Mouse (Mus musculus) CH12.LX (cell line): Measurements from ENCODE around the gene Atp13a3. TPM values are rescaled to one million over a fixed set of nuclear protein-coding genes. Genes with fewer than 3 reads are reported as not detected.
A peak's percentile ranks its signal among the peaks of the same experiment; 100 is the strongest.

Experiments used
- DNase-seq: peaks from one replicate; pipeline ENCODE4 v3.0.0-alpha.2; 2013; ENCODE audit errors: extremely low read depth
- H3K27ac ChIP-seq: 2 replicates; pipeline ENCODE4 v1.5.1; 2012; ENCODE audit warnings: low read depth, mild to moderate bottlenecking, control low read depth, moderate library complexity; ENCODE audit not compliant: insufficient read depth
- H3K27me3 ChIP-seq: replicated peaks from 2 replicates; pipeline ENCODE3; 2012; ENCODE audit warnings: inconsistent platforms
- H3K36me3 ChIP-seq, 2 experiments: replicated peaks in 1 of 2; 2 replicates each; pipeline versions ENCODE3 to v1.6.1; 2012; ENCODE audit warnings: inconsistent platforms in 1 of 2, low read length in 1 of 2, mild to moderate bottlenecking in 1 of 2, mixed read lengths in 1 of 2, moderate library complexity in 1 of 2; ENCODE audit not compliant: control insufficient read depth in 1 of 2, insufficient read depth in 1 of 2
- H3K4me1 ChIP-seq, 2 experiments: 2 replicates each; pipeline ENCODE4 v1.6.1; 2012; ENCODE audit warnings: inconsistent platforms in 1 of 2, moderate library complexity in 1 of 2; ENCODE audit not compliant: insufficient read depth in 2 of 2, control insufficient read depth in 1 of 2
- H3K4me2 ChIP-seq: 2 replicates; pipeline ENCODE4 v1.6.1; 2012; ENCODE audit warnings: low read depth, mild to moderate bottlenecking, control low read depth; ENCODE audit not compliant: poor library complexity, insufficient read depth, severe bottlenecking
- H3K4me3 ChIP-seq, 3 experiments: fragments of 150-350 bp in 1 of 3; sonication (generic) in 1 of 3; replicated peaks in 1 of 3; 2 replicates each; pipeline versions ENCODE3 to v1.5.1; 2011 to 2012; ENCODE audit warnings: low read depth in 2 of 3, low read length in 2 of 3, mild to moderate bottlenecking in 2 of 3, moderate library complexity in 2 of 3, control low read depth in 1 of 3, improper control_type of control experiment in 1 of 3, inconsistent platforms in 1 of 3, mixed read lengths in 1 of 3; ENCODE audit not compliant: poor library complexity in 1 of 3
- H3K79me2 ChIP-seq: replicated peaks from 2 replicates; pipeline ENCODE4 v1.6.1; 2012; ENCODE audit warnings: mild to moderate bottlenecking, moderate library complexity; ENCODE audit not compliant: control insufficient read depth, poor library complexity, insufficient read depth, severe bottlenecking; ENCODE audit errors: extremely low read depth
- H3K9ac ChIP-seq: 2 replicates; pipeline ENCODE4 v1.6.1; 2012; ENCODE audit warnings: low read depth, mild to moderate bottlenecking, control low read depth, moderate library complexity; ENCODE audit not compliant: insufficient read depth
- H3K9me3 ChIP-seq: replicated peaks from 2 replicates; pipeline ENCODE3; 2012; ENCODE audit warnings: low read length, inconsistent platforms, mixed read lengths
- BHLHE40 ChIP-seq: IDR thresholded peaks from 2 replicates; pipeline ENCODE4 v1.6.1; 2011; ENCODE audit warnings: mild to moderate bottlenecking, low read depth, low read length, improper control_type of control experiment
- CHD2 ChIP-seq: IDR thresholded peaks from 2 replicates; pipeline ENCODE4 v1.6.1; 2011; ENCODE audit warnings: low read length, improper control_type of control experiment
- ELF1 ChIP-seq: IDR thresholded peaks from 2 replicates; pipeline ENCODE4 v1.6.1; 2014; ENCODE audit warnings: low read depth, mild to moderate bottlenecking, inconsistent platforms, low read length, improper control_type of control experiment
- EP300 ChIP-seq: IDR thresholded peaks from 2 replicates; pipeline ENCODE4 v1.6.1; 2011; ENCODE audit warnings: low read length, improper control_type of control experiment
- IRF4 ChIP-seq: IDR thresholded peaks from 2 replicates; pipeline ENCODE4 v1.6.1; 2014; ENCODE audit warnings: low read depth, mild to moderate bottlenecking, inconsistent platforms, low read length, improper control_type of control experiment
- JUN ChIP-seq: IDR thresholded peaks from 2 replicates; pipeline ENCODE4 v1.6.1; 2011; ENCODE audit warnings: low read depth, mild to moderate bottlenecking, low read length, improper control_type of control experiment, moderate library complexity; ENCODE audit not compliant: insufficient read depth
- MAX ChIP-seq: IDR thresholded peaks from 2 replicates; pipeline ENCODE4 v1.6.1; 2011; ENCODE audit warnings: low read length, improper control_type of control experiment
- NRF1 ChIP-seq: IDR thresholded peaks from 2 replicates; pipeline ENCODE4 v1.6.1; 2014; ENCODE audit warnings: low read depth, mild to moderate bottlenecking, inconsistent platforms, low read length, improper control_type of control experiment, moderate library complexity
- POLR2AphosphoS2 ChIP-seq: IDR thresholded peaks from 2 replicates; pipeline ENCODE4 v1.6.1; 2011; ENCODE audit warnings: low read depth, low read length, improper control_type of control experiment
- RAD21 ChIP-seq: IDR thresholded peaks from 2 replicates; pipeline ENCODE4 v1.6.1; 2011; ENCODE audit warnings: low read depth, mild to moderate bottlenecking, low read length, improper control_type of control experiment, moderate library complexity
- SIN3A ChIP-seq: IDR thresholded peaks from 2 replicates; pipeline ENCODE4 v1.6.1; 2012; ENCODE audit warnings: low read length, improper control_type of control experiment, inconsistent platforms
- SMC3 ChIP-seq: IDR thresholded peaks from 2 replicates; pipeline ENCODE4 v1.6.1; 2011; ENCODE audit warnings: low read depth, low read length, improper control_type of control experiment
- TCF12 ChIP-seq: IDR thresholded peaks from 2 replicates; pipeline ENCODE4 v1.6.1; 2014; ENCODE audit warnings: low read depth, mild to moderate bottlenecking, inconsistent platforms, low read length, improper control_type of control experiment
- USF1 ChIP-seq: IDR thresholded peaks from 2 replicates; pipeline ENCODE4 v1.6.1; 2014; ENCODE audit warnings: low read depth, mild to moderate bottlenecking, inconsistent platforms, low read length, improper control_type of control experiment
- USF2 ChIP-seq: conservative IDR thresholded peaks from 2 replicates; pipeline ENCODE4 v1.6.1; 2011; ENCODE audit warnings: low read depth, low read length, improper control_type of control experiment
- dilution Hi-C: fragments of 300-500 bp; cut with MboI; formaldehyde crosslinking; loops from 2 replicates; pipeline ENCODE4 v1.14.3; 2020; ENCODE audit warnings: low sequenced_read_pairs; ENCODE audit not compliant: extremely low pct_unique_long_range_greater_than_20kb, extremely low pct_ligation_motif_present
- in situ Hi-C: fragments of 300-500 bp; cut with MboI; formaldehyde crosslinking; loops from 3 replicates; pipeline ENCODE4 v1.14.3; 2019; ENCODE audit warnings: low sequenced_read_pairs, low pct_ligation_motif_present, low pct_unique_long_range_greater_than_20kb, mixed read lengths
- polyA plus RNA-seq: library from polyadenylated mRNA; unstranded; fragments of >175 nt; gene quantifications from 2 replicates; pipeline ENCODE4 v1.2.1, GENCODE M21; 2012; ENCODE audit warnings: low read depth; ENCODE audit not compliant: insufficient read length
- total RNA-seq, 2 experiments: library from RNA; depleted of rRNA; stranded (reverse); fragments of 300-350 nt in 1 of 2; fragments of >200 nt in 1 of 2; gene quantifications; 2 replicates each; pipeline ENCODE4 v1.2.3; 2012 to 2014

Gene Atp13a3
- total and polyA plus RNA-seq, 3 experiments: 46.7 to 73.0 (median 49.9) TPM

DNA sequence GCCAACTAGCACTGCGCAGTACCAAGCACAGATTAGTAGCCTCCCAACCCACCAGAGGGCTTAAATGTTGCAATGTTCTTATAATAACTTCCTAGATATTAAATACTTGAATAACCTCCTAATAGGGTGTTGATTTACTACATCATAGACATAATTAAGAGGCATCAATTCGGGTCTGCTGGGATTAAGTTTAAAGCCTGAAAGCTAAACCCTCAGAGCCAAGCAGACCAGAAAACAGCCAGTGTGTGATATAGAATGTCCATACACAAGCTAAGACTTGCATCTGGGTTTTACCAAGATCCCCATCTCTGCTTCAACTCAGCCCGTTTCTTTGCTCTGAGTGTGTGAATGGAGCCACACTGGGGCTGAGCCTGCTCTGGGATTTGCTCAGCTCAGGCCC is 2.2 kb downstream of the Atp13a3 start:
- no peaks in the 10 kb centered on the region for H3K4me1 ChIP-seq
- no peaks in the 10 kb centered on the region for H3K36me3 ChIP-seq
- no peak overlapping the region for H3K4me3 ChIP-seq
- TF ChIP-seq JUN (no peak), SMC3 (no peak), MAX (no peak), EP300 (no peak), BHLHE40 (no peak), NRF1 (no peak), CHD2 (no peak), SIN3A (no peak), RAD21 (no peak), USF2 (no peak)
- dilution Hi-C loops (no loop called here), in situ Hi-C loops (no loop called here)
- H3K79me2 ChIP-seq: no peaks in the 10 kb centered on the region
- H3K4me2 ChIP-seq: no peak overlapping the region
- peaks cover 5% of the 10 kb centered on the region for H3K27me3 ChIP-seq
- H3K9ac ChIP-seq: no peak overlapping the region
- DNase-seq: no peak
- H3K27ac ChIP-seq: no peak overlapping the region
- no peaks in the 10 kb centered on the region for H3K9me3 ChIP-seq

DNA sequence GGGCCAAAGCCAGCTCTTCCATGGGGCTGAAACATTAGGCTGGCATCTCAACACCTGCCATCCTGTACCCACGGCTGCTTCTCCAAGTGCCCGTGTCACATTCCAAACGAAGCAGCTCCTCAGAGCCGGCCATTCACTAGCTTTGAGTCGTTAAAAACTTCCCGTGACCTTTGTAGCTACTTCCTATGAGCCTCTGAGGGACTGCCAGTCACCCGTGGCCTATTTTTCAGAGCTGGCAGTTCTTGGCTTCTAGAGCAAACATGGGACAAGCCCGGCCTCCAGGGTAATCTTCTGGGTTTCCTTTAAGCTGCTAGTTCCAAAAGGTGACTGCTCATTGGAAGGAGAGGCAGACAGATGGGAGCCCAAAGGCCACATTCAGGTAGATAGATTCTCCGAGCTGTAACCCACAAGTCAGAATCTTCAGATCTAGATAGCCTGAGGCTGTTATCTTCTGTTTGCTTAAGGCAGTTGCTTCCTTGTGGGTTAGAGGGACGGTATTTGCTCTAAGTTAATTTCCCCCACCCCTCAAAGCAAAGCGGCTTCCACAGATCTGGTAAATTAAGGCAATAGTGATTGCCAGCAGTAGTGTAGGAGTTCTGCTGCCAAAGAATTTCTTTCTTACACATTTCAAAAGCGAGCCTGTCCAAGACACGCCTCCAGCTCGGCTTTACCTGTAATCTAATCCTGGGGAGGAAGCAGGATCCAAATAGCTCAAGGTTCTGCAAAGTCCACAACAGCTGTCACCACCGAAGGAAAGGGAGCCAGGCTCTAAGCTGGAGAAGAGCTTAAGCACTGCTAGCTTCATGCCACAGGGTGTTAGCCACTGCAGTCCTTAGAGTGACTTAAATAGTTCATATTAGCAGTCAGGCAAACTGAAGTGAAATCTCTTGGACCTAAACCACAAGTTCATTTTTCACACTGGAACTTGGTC is 8.4 kb downstream of the Atp13a3 start:
- H3K9me3 ChIP-seq: no peaks in the 10 kb centered on the region
- peaks cover 7 to 17% of the 10 kb centered on the region in 2 experiments; a peak in 2 of 4 replicates for H3K4me1 ChIP-seq
- H3K4me2 ChIP-seq: no peak overlapping the region
- in situ Hi-C loops: loop anchor here (25.0 kb wide), 1 partner anchor 665 kb away; no protein-coding TSS in a partner anchor
- DNase-seq: no peak
- H3K79me2 ChIP-seq: no peaks in the 10 kb centered on the region
- H3K27me3 ChIP-seq: no peaks in the 10 kb centered on the region
- no peak overlapping the region for H3K9ac ChIP-seq
- dilution Hi-C loops: no loop called here
- H3K27ac ChIP-seq: no peak overlapping the region
- no peak overlapping the region for H3K4me3 ChIP-seq
- H3K36me3 ChIP-seq: no peaks in the 10 kb centered on the region
- TF ChIP-seq POLR2AphosphoS2 (no peak), TCF12 (no peak)

DNA sequence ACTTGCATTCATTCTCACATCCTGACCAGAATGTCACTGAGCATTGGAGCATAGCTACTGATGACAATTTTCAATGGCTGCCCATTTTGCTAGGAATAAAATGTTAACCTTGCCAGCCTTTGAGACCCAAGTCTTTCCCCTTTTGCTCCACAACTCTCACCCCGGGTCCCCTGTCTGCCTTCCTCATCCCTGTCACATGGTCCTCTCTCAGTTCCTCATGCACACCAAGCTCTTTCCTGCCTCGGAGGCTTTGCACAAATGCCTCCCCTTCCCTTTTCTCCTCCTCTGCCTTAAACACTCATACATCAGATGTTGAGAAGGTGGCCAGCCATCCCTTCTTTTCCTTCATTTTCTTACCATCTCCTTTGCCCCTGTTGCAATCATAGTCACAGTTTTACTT is 10.6 kb downstream of the Atp13a3 start:
- Histone ChIP-seq H3K36me3 (no peaks in the 10 kb centered on the region), H3K79me2 (no peaks in the 10 kb centered on the region), H3K4me2 (no peak overlapping the region), H3K9me3 (no peaks in the 10 kb centered on the region)
- in situ Hi-C loops: loop anchor here (25.0 kb wide), 1 partner anchor 667 kb away; no protein-coding TSS in a partner anchor
- TF ChIP-seq IRF4 (peak; percentile 55), ELF1 (no peak), USF2 (peak; percentile 51; the same call in 1 of the 2 replicates), USF1 (peak; percentile 42), EP300 (peak; percentile 49)
- TF ChIP-seq, all 38 proteins: peak for 4
- no peaks in the 10 kb centered on the region for H3K27me3 ChIP-seq
- dilution Hi-C loops: no loop called here
- H3K9ac ChIP-seq: no peak overlapping the region
- peak; percentile 33 for DNase-seq
- H3K4me3 ChIP-seq: no peak overlapping the region
- H3K4me1 ChIP-seq: peaks cover 13 to 23% of the 10 kb centered on the region in 2 experiments
- H3K27ac ChIP-seq: no peak overlapping the region
